Mouse (Mus musculus): Measurements from ENCODE around the gene 1190005I06Rik. TPM values are rescaled to one million over a fixed set of nuclear protein-coding genes. Genes with fewer than 3 reads are reported as not detected.

Gene 1190005I06Rik
- polyA plus RNA-seq, 2 experiments: 0.28 to 0.86 TPM

DNA sequence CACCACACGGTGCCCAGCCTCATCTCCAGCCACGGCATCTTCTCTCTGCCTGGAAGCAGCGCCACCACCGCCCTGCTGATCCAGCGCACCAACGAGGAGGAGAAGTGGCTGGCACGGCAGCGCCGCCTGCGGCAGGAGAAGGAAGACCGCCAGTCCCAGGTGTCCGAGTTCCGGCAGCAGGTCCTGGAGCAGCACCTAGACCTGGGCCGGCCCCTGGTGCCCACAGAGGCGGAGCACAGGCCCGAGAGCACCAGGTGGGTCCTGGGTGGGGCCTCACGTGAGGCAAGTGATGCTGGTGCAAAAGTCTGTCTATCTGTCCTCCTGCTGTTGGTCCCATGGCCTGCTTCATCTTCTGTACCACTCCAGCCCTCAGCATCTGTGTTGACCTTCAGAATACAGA, 78.3 kb downstream of the 1190005I06Rik start:
- TF ChIP-seq EP300 (IDR thresholded peaks at IDR 0.05; ENCODE audit: low read depth) (no peak), CTCF (IDR thresholded peaks at IDR 0.05; ENCODE audit: low read depth) (no peak)
- H3K27me3 ChIP-seq (ENCODE audit: control insufficient read depth, insufficient read depth, low read length): no peaks in the 10 kb centered on the region
- WGBS (ENCODE audit: insufficient replicate concordance): 88% methylated on average over 17 of the region's 17 CpGs

DNA sequence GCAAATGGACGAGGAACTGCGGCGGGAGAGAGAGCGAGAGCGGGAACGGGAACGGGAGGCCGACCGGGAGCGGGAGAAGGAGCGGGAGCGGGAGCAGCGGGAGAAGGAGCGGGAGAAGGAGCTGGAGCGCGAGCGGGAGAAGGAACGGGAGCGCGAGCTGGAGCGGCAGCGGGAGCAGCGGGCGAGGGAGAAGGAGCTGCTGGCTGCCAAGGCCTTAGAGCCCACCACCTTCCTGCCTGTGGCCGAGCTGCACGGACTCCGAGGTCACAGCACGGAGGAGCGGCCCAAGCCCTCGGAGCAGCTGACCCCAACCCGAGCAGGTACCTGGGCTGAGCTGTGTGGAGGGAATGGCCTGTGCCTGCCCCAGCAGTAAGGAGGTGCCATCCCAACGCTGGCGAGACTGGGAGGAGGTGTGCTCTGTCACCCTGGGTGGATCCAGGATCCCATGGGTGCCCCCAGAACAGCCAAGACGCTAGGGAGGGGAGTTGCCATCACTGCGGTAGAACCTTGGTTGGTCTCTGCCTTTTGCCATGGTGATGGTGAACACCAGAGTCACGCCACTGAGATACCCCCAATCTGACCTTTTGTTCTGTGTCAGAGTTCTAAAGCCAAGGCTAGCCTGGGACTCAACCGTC, 79.2 kb downstream of the 1190005I06Rik start:
- 96% methylated on average over 37 of the region's 37 CpGs for WGBS (ENCODE audit: insufficient replicate concordance)
- Histone ChIP-seq H3K4me3 (ENCODE audit: insufficient read depth in 1 of 2, low read depth in 2 of 2, low read length in 2 of 2) (no peak overlapping the region), H3K27me3 (ENCODE audit: control insufficient read depth, insufficient read depth, low read length) (no peaks in the 10 kb centered on the region), H3K4me2 (ENCODE audit: low read depth) (no peak overlapping the region), H3K9ac (replicated peaks) (no peak overlapping the region), H3K36me3 (replicated peaks; ENCODE audit: control insufficient read depth, insufficient read depth, low read depth) (peaks cover 94% of the 10 kb centered on the region), H3K9me3 (ENCODE audit: control insufficient read depth, low read length) (no peaks in the 10 kb centered on the region), H3K27ac (no peak overlapping the region), H3K4me1 (replicated peaks; ENCODE audit: control insufficient read depth in 2 of 2, insufficient read depth in 2 of 2, low read length in 1 of 2) (0 out of 4 replicates have a peak, but pooled peaks cover 0 to 3% of the 10 kb centered on the region in 2 experiments)
- TF ChIP-seq EP300 (IDR thresholded peaks at IDR 0.05; ENCODE audit: low read depth): no peak
- no peak for TF ChIP-seq CTCF (IDR thresholded peaks at IDR 0.05; ENCODE audit: low read depth)
- DNase-seq (ENCODE audit: low read depth in 3 of 3, low spot score in 3 of 3) (no peak), ATAC-seq (ENCODE audit: insufficient read depth) (no peak)

More for the DNA sequence above, 78.3 kb downstream of the 1190005I06Rik start:
- no peak overlapping the region for H3K9ac ChIP-seq (replicated peaks)
- no peaks in the 10 kb centered on the region for H3K4me1 ChIP-seq (replicated peaks; ENCODE audit: control insufficient read depth in 2 of 2, insufficient read depth in 2 of 2, low read length in 1 of 2)
- H3K36me3 ChIP-seq (replicated peaks; ENCODE audit: control insufficient read depth, insufficient read depth, low read depth): peaks cover 97% of the 10 kb centered on the region
- no peak overlapping the region for H3K27ac ChIP-seq
- DNase-seq (ENCODE audit: low read depth in 3 of 3, low spot score in 3 of 3) (no peak), ATAC-seq (ENCODE audit: insufficient read depth) (no peak)
- H3K4me2 ChIP-seq (ENCODE audit: low read depth): no peak overlapping the region
- H3K4me3 ChIP-seq (ENCODE audit: insufficient read depth in 1 of 2, low read depth in 2 of 2, low read length in 2 of 2): no peak overlapping the region
- no peaks in the 10 kb centered on the region for H3K9me3 ChIP-seq (ENCODE audit: control insufficient read depth, low read length)

DNA sequence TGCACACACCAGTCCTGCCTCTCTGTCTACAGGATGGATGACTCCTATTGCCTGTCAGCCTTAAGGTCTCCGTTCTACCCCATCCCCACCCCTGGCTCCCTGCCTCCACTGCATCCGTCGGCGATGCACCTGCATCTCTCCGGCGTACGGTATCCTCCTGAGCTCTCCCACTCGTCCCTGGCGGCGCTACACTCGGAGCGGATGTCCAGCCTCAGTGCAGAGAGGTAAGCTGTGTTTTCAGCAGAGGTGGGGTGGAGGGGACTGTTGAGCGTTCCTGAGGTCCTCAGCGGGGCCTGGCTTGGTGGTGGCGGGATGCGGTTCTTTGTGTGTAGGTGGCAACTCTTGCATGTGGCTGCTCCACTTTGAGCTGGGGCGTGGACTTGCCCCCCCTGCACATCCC, 79.7 kb downstream of the 1190005I06Rik start:
- Histone ChIP-seq H3K27ac (no peak overlapping the region), H3K4me2 (ENCODE audit: low read depth) (no peak overlapping the region), H3K9me3 (ENCODE audit: control insufficient read depth, low read length) (no peaks in the 10 kb centered on the region), H3K4me1 (replicated peaks; ENCODE audit: control insufficient read depth in 2 of 2, insufficient read depth in 2 of 2, low read length in 1 of 2) (peaks cover 0 to 3% of the 10 kb centered on the region in 2 experiments; a peak in 1 of 4 replicates), H3K36me3 (replicated peaks; ENCODE audit: control insufficient read depth, insufficient read depth, low read depth) (peaks cover 93% of the 10 kb centered on the region), H3K9ac (replicated peaks) (no peak overlapping the region), H3K4me3 (ENCODE audit: insufficient read depth in 1 of 2, low read depth in 2 of 2, low read length in 2 of 2) (no peak overlapping the region), H3K27me3 (ENCODE audit: control insufficient read depth, insufficient read depth, low read length) (no peaks in the 10 kb centered on the region)
- TF ChIP-seq CTCF (IDR thresholded peaks at IDR 0.05; ENCODE audit: low read depth) (no peak), EP300 (IDR thresholded peaks at IDR 0.05; ENCODE audit: low read depth) (no peak)
- WGBS (ENCODE audit: insufficient replicate concordance): 93% methylated on average over 17 of the region's 17 CpGs
- ATAC-seq (ENCODE audit: insufficient read depth) (no peak), DNase-seq (ENCODE audit: low read depth in 3 of 3, low spot score in 3 of 3) (no peak)

DNA sequence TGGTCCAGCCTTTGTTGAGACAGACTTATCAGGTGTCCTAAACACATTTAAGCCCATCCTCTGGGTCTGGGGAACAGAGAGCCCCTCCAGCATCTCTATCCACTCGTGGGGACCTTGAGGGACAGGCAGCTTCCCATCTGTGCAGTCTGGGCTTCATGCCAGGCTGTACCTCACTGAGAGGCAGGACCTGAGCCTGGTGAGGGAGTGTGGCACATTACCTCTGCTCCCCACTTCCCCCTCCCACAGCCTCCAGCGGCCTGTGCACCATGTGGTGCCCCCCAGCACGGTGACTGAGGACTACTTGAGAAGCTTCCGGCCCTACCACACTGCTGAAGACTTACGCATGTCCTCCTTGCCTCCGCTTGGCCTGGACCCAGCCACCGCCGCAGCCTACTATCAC, 80.8 kb downstream of the 1190005I06Rik start:
- 86% methylated on average over 8 of the region's 8 CpGs for WGBS (ENCODE audit: insufficient replicate concordance)
- Histone ChIP-seq H3K4me1 (replicated peaks; ENCODE audit: control insufficient read depth in 2 of 2, insufficient read depth in 2 of 2, low read length in 1 of 2) (peaks cover 0 to 3% of the 10 kb centered on the region in 2 experiments; a peak in 1 of 4 replicates), H3K9ac (replicated peaks) (no peak overlapping the region), H3K4me3 (ENCODE audit: insufficient read depth in 1 of 2, low read depth in 2 of 2, low read length in 2 of 2) (no peak overlapping the region), H3K27ac (no peak overlapping the region), H3K9me3 (ENCODE audit: control insufficient read depth, low read length) (no peaks in the 10 kb centered on the region), H3K36me3 (replicated peaks; ENCODE audit: control insufficient read depth, insufficient read depth, low read depth) (peaks cover 88% of the 10 kb centered on the region), H3K27me3 (ENCODE audit: control insufficient read depth, insufficient read depth, low read length) (no peaks in the 10 kb centered on the region), H3K4me2 (ENCODE audit: low read depth) (no peak overlapping the region)
- DNase-seq (ENCODE audit: low read depth in 3 of 3, low spot score in 3 of 3): no peak
- no peak for ATAC-seq (ENCODE audit: insufficient read depth)
- TF ChIP-seq EP300 (IDR thresholded peaks at IDR 0.05; ENCODE audit: low read depth) (no peak), CTCF (IDR thresholded peaks at IDR 0.05; ENCODE audit: low read depth) (no peak)

DNA sequence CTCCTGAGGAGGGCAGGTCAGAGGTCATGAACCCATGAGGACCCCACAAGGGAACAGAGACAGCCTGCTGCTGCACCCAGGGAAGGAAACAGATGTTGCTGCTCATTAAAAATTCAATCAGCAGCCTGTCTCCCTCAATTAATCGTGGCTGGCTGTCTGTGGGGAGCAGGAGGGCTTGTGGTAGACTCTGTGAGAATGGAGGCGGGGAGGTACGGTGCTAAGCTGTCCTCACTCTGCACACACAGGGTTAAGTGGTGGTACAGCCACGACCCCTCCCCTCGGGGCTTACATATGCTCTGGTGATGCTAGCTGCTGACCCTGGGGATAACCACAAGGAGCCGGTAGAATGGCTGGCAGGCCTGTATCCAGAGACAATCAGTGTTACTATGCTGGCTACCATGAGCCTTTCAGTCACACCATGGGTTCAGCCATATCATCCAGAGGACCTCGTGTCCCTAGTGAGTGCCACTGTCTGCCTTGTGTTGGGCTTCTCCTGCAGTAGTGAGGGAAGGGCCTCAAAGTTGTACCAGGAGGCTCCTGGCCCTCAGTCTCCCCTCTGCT, 82.2 kb downstream of the 1190005I06Rik start:
- WGBS (ENCODE audit: insufficient replicate concordance): 64% methylated on average over 7 of the region's 7 CpGs

More for the DNA sequence above, 82.2 kb downstream of the 1190005I06Rik start:
- H3K4me1 ChIP-seq (replicated peaks; ENCODE audit: control insufficient read depth in 2 of 2, insufficient read depth in 2 of 2, low read length in 1 of 2): peaks cover 0 to 3% of the 10 kb centered on the region in 2 experiments; a peak in 1 of 4 replicates
- H3K27ac ChIP-seq: no peak overlapping the region
- ATAC-seq (ENCODE audit: insufficient read depth) (no peak), DNase-seq (ENCODE audit: low read depth in 3 of 3, low spot score in 3 of 3) (no peak)
- no peak overlapping the region for H3K9ac ChIP-seq (replicated peaks)
- H3K4me3 ChIP-seq (ENCODE audit: insufficient read depth in 1 of 2, low read depth in 2 of 2, low read length in 2 of 2): no peak overlapping the region
- H3K36me3 ChIP-seq (replicated peaks; ENCODE audit: control insufficient read depth, insufficient read depth, low read depth): peaks cover 79% of the 10 kb centered on the region
- no peaks in the 10 kb centered on the region for H3K9me3 ChIP-seq (ENCODE audit: control insufficient read depth, low read length)
- TF ChIP-seq CTCF (IDR thresholded peaks at IDR 0.05; ENCODE audit: low read depth) (no peak), EP300 (IDR thresholded peaks at IDR 0.05; ENCODE audit: low read depth) (no peak)
- H3K27me3 ChIP-seq (ENCODE audit: control insufficient read depth, insufficient read depth, low read length): no peaks in the 10 kb centered on the region
- no peak overlapping the region for H3K4me2 ChIP-seq (ENCODE audit: low read depth)

All from liver, embryonic 14.5 days (tissue).